Mouse (Mus musculus) T-helper 17 cell (primary cell): Measurements from ENCODE around the gene Olfr730.

Experiments used
- in situ Hi-C, 2 experiments: fragments of 300-600 bp; cut with MboI, MseI; formaldehyde crosslinking; loops; 1 replicate in 1 of 2; 2 replicates in 1 of 2; pipeline ENCODE4 v1.15.1; 2025; ENCODE audit warnings: high pct_unique_total_duplicates in 2 of 2

Gene Olfr730

DNA sequence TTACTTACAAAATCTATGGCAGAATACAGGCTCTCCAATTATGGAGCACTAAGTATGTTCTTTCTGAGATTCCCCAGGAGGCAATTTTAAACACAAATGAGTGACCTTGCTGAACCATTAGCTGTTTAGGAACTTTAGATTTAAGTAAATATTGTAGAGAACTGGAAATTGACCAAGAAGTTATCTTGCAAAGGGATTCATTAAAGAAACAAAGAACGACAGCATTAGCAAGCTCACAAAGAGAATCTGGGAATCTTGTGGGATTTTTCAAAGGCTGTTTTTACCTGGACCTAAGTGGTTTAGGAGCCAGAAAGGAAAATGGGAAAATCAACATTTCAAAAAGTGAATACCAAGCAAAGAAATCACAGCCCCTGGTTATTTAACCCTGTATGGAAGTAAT, at the start of gene Olfr730:
TSS of gene Olfr730 (minus strand) at position 101 of the 400 bp plus-strand sequence.
- in situ Hi-C loops = no loop called here

DNA sequence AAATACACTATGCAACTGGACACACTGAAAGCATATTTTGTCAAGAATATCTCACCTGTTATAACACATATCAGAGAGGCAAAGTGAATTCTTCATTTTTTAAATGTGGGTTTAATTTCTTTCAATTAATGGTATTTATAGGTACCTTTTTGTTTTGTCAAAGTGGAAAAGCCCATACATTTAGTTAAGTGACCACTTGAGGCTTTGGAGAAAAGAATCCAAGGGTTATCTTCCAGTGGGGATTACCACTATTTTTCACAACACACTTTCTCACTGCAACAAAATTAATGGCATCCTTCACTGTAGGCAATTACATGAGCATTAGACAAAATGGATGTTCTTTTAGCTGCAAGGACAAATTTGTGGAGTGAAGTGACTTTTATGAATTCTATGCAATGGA, 35.2 kb downstream of the Olfr730 start, which contains the start of gene Olfr729:
TSS of gene Olfr729 (minus strand) at position 101 of the 400 bp plus-strand sequence.
- in situ Hi-C loops = no loop called here

DNA sequence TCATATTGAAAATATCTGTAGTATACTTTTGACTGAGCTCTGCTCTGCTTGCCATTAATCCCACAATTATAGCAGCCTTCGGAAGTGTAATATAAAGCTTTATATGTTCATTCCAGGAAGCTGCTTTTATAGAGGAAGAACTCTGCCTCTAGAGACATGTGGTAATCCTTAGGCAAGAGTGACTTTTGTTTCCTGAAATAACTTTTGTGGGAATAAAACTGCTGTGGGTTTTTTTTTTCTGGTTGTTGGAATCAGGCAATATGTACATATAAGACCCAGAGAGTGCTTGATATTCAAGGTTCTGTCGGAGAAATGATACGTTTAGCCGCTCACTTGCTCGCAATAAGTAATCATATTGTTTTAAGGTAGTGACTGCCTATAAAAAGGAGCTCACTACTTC, 45.4 kb downstream of the Olfr730 start, which contains the start of gene Olfr728:
TSS of gene Olfr728 (minus strand) at position 101 of the 400 bp plus-strand sequence.
- in situ Hi-C loops = no loop called here
